Mouse (Mus musculus): ENCODE measurements around the gene Fst.

DNA sequence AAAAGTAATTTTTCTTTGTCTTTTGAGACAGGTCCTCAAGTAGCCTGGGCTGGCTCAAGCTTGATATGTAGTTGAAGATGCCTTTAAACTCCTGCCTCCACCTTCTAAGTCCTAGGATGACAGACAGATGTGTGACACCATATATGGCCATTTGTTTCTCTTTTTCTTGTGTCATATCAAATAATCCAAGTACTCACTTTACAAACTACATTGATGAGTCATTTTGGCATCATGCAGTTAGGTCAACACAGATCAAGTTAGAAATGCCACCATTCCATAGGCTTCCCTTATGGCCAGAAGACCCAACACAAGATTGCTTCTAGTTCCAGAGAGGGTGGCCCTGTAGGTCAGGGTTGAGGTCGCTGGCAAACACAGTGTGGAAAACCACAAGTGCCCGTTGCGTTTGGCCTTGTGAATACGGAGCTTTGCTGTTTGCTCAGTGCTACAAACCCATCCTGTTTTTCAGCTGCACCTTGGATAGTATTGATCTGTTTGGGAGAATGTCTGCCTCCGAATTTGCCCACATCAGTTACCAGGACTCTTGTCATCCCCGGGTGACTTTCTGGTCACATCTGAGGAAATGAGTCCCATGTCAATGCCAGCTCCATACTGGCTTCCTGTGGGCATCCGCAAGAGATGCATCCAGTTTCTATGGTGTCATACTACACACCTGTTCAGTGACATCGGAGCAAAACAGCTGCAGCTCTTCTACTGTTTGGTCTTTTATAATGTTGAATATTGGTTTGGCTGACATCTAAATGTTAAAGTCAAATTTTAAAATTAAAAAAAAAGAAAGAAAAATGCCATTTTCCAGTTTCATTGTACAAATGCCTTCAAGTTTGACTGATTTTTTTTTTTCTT lies 4.0 kb upstream of the Fst start:
- TF ChIP-seq GATA1 (IDR thresholded peaks at IDR 0.05; ENCODE audit: low read length) (no peak), TAL1 (IDR thresholded peaks at IDR 0.05; ENCODE audit: low read length) (no peak)
